Mouse (Mus musculus) limb, embryonic 13.5 days (tissue): ENCODE results near the gene Rsad1. TPM values are rescaled to one million over a fixed set of nuclear protein-coding genes. Genes with fewer than 3 reads are reported as not detected.
A peak's percentile ranks its signal among the peaks of the same experiment; 100 is the strongest.

Experiments used
- ATAC-seq: fragments of 200-750 bp; cut with Nextera tagmentation; 2 replicates; pipeline ENCODE4 v1.8.0; 2017; ENCODE audit warnings: low read depth, moderate number of reproducible peaks, moderate TSS enrichment; ENCODE audit not compliant: low FRiP score
- H3K27ac ChIP-seq: fragments of 300-500 bp; sonication (generic); 2 replicates; pipeline ENCODE4 v1.5.1; 2015; ENCODE audit warnings: inconsistent platforms, mild to moderate bottlenecking, moderate library complexity
- H3K27me3 ChIP-seq: fragments of 300-500 bp; sonication (generic); 2 replicates; pipeline ENCODE4 v1.6.1; 2015; ENCODE audit warnings: mild to moderate bottlenecking, inconsistent platforms
- H3K36me3 ChIP-seq: fragments of 300-500 bp; sonication (generic); 2 replicates; pipeline ENCODE4 v1.6.1; 2015; ENCODE audit warnings: inconsistent platforms, mild to moderate bottlenecking, moderate library complexity
- H3K4me1 ChIP-seq: fragments of 300-500 bp; sonication (generic); 2 replicates; pipeline ENCODE4 v1.6.1; 2015; ENCODE audit warnings: inconsistent platforms
- H3K4me2 ChIP-seq: fragments of 300-500 bp; sonication (generic); replicated peaks from 2 replicates; pipeline ENCODE4 v1.6.1; 2015; ENCODE audit warnings: inconsistent platforms, mild to moderate bottlenecking, moderate library complexity
- H3K4me3 ChIP-seq: fragments of 300-500 bp; sonication (generic); 2 replicates; pipeline ENCODE4 v1.5.1; 2015; ENCODE audit warnings: moderate library complexity, mild to moderate bottlenecking, inconsistent platforms
- H3K9ac ChIP-seq: fragments of 300-500 bp; sonication (generic); 2 replicates; pipeline ENCODE4 v1.6.1; 2015; ENCODE audit warnings: mild to moderate bottlenecking, inconsistent platforms
- H3K9me3 ChIP-seq: fragments of 300-500 bp; sonication (generic); 2 replicates; pipeline ENCODE4 v1.6.1; 2016; ENCODE audit warnings: inconsistent platforms
- WGBS: fragments of 180-500 bp; shearing (Covaris S2); methylation state at CpG from one replicate; pipeline ENCODE4 v1.1.7; 2015; 5-methylcytosine and 5-hydroxymethylcytosine counted together
- polyA plus RNA-seq: library from polyadenylated mRNA; unstranded; fragments of >200 nt; fragmentation: Nextera tagmentation; extraction: Ambion mirVana; gene quantifications from 2 replicates; pipeline ENCODE4 v1.2.1, GENCODE M21; 2015

The Rsad1 gene
- polyA plus RNA-seq, 1 experiment from 2014 or later, result 4.8 TPM

- Histone ChIP-seq H3K36me3 (no peaks in the 10 kb centered on the region), H3K4me1 (0 out of 2 replicates have a peak, but pooled peaks cover 9% of the 10 kb centered on the region), H3K4me2 (no peak overlapping the region), H3K27me3 (no peaks in the 10 kb centered on the region), H3K4me3 (no peak overlapping the region), H3K9ac (no peak overlapping the region), H3K27ac (no peak overlapping the region), H3K9me3 (peaks cover 7% of the 10 kb centered on the region; the same call in 1 of the 2 replicates)
- 91% methylated on average over 10 of the region's 10 CpGs for WGBS
- ATAC-seq, result no peak
These were observed 40.1 kb downstream of the Rsad1 start for GRCm38 (mm10) chr11:94508976-94509375.

GRCm38 (mm10) chr11:94501482-94501881 lies 47.6 kb downstream of the Rsad1 start:
- H3K9ac ChIP-seq, result no peak overlapping the region
- H3K27me3 ChIP-seq, result no peaks in the 10 kb centered on the region
- ATAC-seq, result no peak
- H3K4me3 ChIP-seq, result no peak overlapping the region
- H3K9me3 ChIP-seq, result no peaks in the 10 kb centered on the region
- WGBS, result 85% methylated on average over 8 of the region's 8 CpGs
- H3K27ac ChIP-seq, result no peak overlapping the region
- peaks cover 46% of the 10 kb centered on the region for H3K4me1 ChIP-seq
- no peak overlapping the region for H3K4me2 ChIP-seq
- no peaks in the 10 kb centered on the region for H3K36me3 ChIP-seq

- no peak for ATAC-seq
- H3K9me3 ChIP-seq, result no peaks in the 10 kb centered on the region
- H3K9ac ChIP-seq, result peak overlapping the region; percentile 65; the same call in 1 of the 2 replicates
- peaks cover 46% of the 10 kb centered on the region for H3K4me1 ChIP-seq
- H3K27me3 ChIP-seq, result no peaks in the 10 kb centered on the region
- peak overlapping the region; percentile 44 for H3K4me3 ChIP-seq
- H3K27ac ChIP-seq, result no peak overlapping the region
- peak overlapping the region; percentile 80 for H3K4me2 ChIP-seq
- WGBS, result 21% methylated on average over 8 of the region's 8 CpGs
- H3K36me3 ChIP-seq, result no peaks in the 10 kb centered on the region
These were observed 48.7 kb downstream of the Rsad1 start for GRCm38 (mm10) chr11:94500362-94500761.

GRCm38 (mm10) chr11:94499661-94500152 lies 49.3 kb downstream of the Rsad1 start, which contains the start of gene Epn3:
TSS of gene Epn3 (minus strand) at chr11:94499974.
- Histone ChIP-seq H3K9ac (peak within 1 kb of the TSS; percentile 65), H3K36me3 (no peaks in the 10 kb centered on the region), H3K4me3 (peak within 1 kb of the TSS; percentile 44), H3K4me1 (peaks cover 46% of the 10 kb centered on the region), H3K27me3 (no peaks in the 10 kb centered on the region), H3K4me2 (peak within 1 kb of the TSS; percentile 80), H3K27ac (peak within 1 kb of the TSS; percentile 79; the same call in 1 of the 2 replicates), H3K9me3 (no peaks in the 10 kb centered on the region)
- ATAC-seq, result peak; percentile 13; the same call in 1 of the 2 replicates
- 1% methylated on average over 26 of the region's 26 CpGs for WGBS

- ATAC-seq, result no peak
- no peaks in the 10 kb centered on the region for H3K9me3 ChIP-seq
These were observed 50.0 kb downstream of the Rsad1 start for GRCm38 (mm10) chr11:94499035-94499434.

GRCm38 (mm10) chr11:94498093-94498996 lies 50.7 kb downstream of the Rsad1 start:
- H3K9me3 ChIP-seq, result no peaks in the 10 kb centered on the region
- peak; percentile 14; the same call in 1 of the 2 replicates for ATAC-seq
- H3K36me3 ChIP-seq, result no peaks in the 10 kb centered on the region
- H3K4me1 ChIP-seq, result peaks cover 46% of the 10 kb centered on the region
- peak overlapping the region; percentile 40; the same call in 1 of the 2 replicates for H3K9ac ChIP-seq
- peak overlapping the region; percentile 79 for H3K27ac ChIP-seq
- WGBS, result 8% methylated on average over 19 of the region's 19 CpGs
- peak overlapping the region; percentile 80 for H3K4me2 ChIP-seq
- peak overlapping the region; percentile 44 for H3K4me3 ChIP-seq
- no peaks in the 10 kb centered on the region for H3K27me3 ChIP-seq

More at GRCm38 (mm10) chr11:94499035-94499434, 50.0 kb downstream of the Rsad1 start:
- peak overlapping the region; percentile 80 for H3K4me2 ChIP-seq
- 6% methylated on average over 2 of the region's 2 CpGs for WGBS
- peak overlapping the region; percentile 79; the same call in 1 of the 2 replicates for H3K27ac ChIP-seq
- no peaks in the 10 kb centered on the region for H3K27me3 ChIP-seq
- H3K36me3 ChIP-seq, result no peaks in the 10 kb centered on the region
- H3K4me1 ChIP-seq, result peaks cover 46% of the 10 kb centered on the region
- peak overlapping the region; percentile 65; the same call in 1 of the 2 replicates for H3K9ac ChIP-seq
- H3K4me3 ChIP-seq, result peak overlapping the region; percentile 44

GRCm38 (mm10) chr11:94495415-94495814 lies 53.6 kb downstream of the Rsad1 start:
- H3K4me2 ChIP-seq, result no peak overlapping the region
- peaks cover 49% of the 10 kb centered on the region for H3K4me1 ChIP-seq
- 78% methylated on average over 3 of the region's 3 CpGs for WGBS
- peaks cover 4% of the 10 kb centered on the region; the same call in 1 of the 2 replicates for H3K27me3 ChIP-seq
- H3K9ac ChIP-seq, result no peak overlapping the region
- H3K27ac ChIP-seq, result no peak overlapping the region
- no peaks in the 10 kb centered on the region for H3K36me3 ChIP-seq
- no peak overlapping the region for H3K4me3 ChIP-seq
- no peaks in the 10 kb centered on the region for H3K9me3 ChIP-seq
- no peak for ATAC-seq

- H3K36me3 ChIP-seq, result no peaks in the 10 kb centered on the region
- peaks cover 22% of the 10 kb centered on the region for H3K4me1 ChIP-seq
- H3K4me2 ChIP-seq, result peak overlapping the region; percentile 86
- H3K27ac ChIP-seq, result no peak overlapping the region
- ATAC-seq, result no peak
- peak overlapping the region; percentile 61 for H3K4me3 ChIP-seq
- H3K9ac ChIP-seq, result peak overlapping the region; percentile 79
- H3K9me3 ChIP-seq, result no peaks in the 10 kb centered on the region
- WGBS, result 75% methylated on average over 7 of the region's 7 CpGs
- H3K27me3 ChIP-seq, result peaks cover 5% of the 10 kb centered on the region; the same call in 1 of the 2 replicates
These were observed 57.3 kb downstream of the Rsad1 start for GRCm38 (mm10) chr11:94491749-94492099.

GRCm38 (mm10) chr11:94491035-94491748 lies 57.9 kb downstream of the Rsad1 start:
- no peaks in the 10 kb centered on the region for H3K36me3 ChIP-seq
- peak; percentile 67; the same call in 1 of the 2 replicates for ATAC-seq
- peak overlapping the region; percentile 28; the same call in 1 of the 2 replicates for H3K27ac ChIP-seq
- WGBS, result 6% methylated on average over 55 of the region's 55 CpGs
- peak overlapping the region; percentile 79 for H3K9ac ChIP-seq
- peak overlapping the region; percentile 86 for H3K4me2 ChIP-seq
- H3K9me3 ChIP-seq, result no peaks in the 10 kb centered on the region
- H3K4me3 ChIP-seq, result peak overlapping the region; percentile 61
- peaks cover 22% of the 10 kb centered on the region for H3K4me1 ChIP-seq
- H3K27me3 ChIP-seq, result peaks cover 10% of the 10 kb centered on the region; the same call in 1 of the 2 replicates
